In the genomic region with DNA sequence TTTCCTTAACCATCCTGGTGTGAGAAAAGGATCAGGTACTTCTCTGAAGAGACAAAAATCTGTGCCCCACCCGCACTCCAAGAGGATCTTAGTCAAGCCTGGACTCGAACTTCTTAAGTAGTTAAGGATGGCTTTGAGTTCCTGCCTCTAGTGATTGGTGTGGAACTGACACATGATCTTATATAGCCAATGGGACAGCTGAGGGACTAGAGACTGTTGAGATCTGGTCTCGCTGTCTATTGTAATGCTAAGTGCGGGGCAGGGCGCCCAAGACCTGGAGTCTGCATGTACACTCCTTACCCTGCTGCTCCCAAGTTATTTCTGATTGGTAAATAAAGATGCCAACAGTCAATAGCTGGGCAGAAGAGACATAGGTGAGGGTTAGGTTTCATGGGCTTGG, we compare ENCODE assay signal across 16 mouse cellular contexts. TPM values are rescaled to one million over a fixed set of nuclear protein-coding genes. Genes with fewer than 3 reads are reported as not detected.
A peak's percentile ranks its signal among the peaks of the same experiment; 100 is the strongest.
DNase-seq lines count a peak whose midpoint lies in the region.
"Had no signal": no experiment of that assay in that cellular context is flagged by ENCODE, and none has a peak within 500 bp of the region (broad histone marks: within the 10 kb centered on the region; RNA-seq: fewer than 3 reads in every experiment).

No protein-coding gene starts in this region.

- DNase-seq in heart, adult 11 months, result peak; percentile 30
- DNase-seq in heart, postnatal 36 days, result no peak
- peak; percentile 61 for DNase-seq in R1 (ENCODE audit: low read depth, low spot score)
- DNase-seq in ZHBTc4 (ENCODE audit: low read depth, low spot score), result peak; percentile 60
- no peak for DNase-seq in cerebellum, adult 9-10 months
- DNase-seq in lung, adult 18-20 months, result no peak
- DNase-seq: adrenal gland, adult 2 months; adrenal gland, postnatal 10 days; adrenal gland, postnatal 36 days; B cell, adult 2 months; cerebellum, adult 11-12 months; cerebellum, adult 2 months; cerebellum, adult 9-11 months; cerebellum, postnatal 14 days; cerebellum, postnatal 36 days; embryo, embryonic 11 days had no signal

- intact Hi-C loops in heart, postnatal 36 days (cut with DNase I), result no loop called here

RNA-seq across cellular contexts. Expression of gene Slc30a5, which starts 55.3 kb away (rescaled TPM):
- total RNA-seq in heart, postnatal 36 days (2021), result 10 to 100 TPM; 20.1 to 23.0 TPM

Comparison
In these comparisons a context has a peak if more than half of its experiments do, and no peak if none do; other contexts are left out.
1. DNase-seq: peak in heart, adult 11 months (single experiment), R1 (single experiment) and ZHBTc4 (single experiment); none in heart, postnatal 36 days (0 of 2), cerebellum, adult 9-10 months (single experiment) and lung, adult 18-20 months (0 of 2).